Mouse (Mus musculus) cerebellum, postnatal 36 days (tissue): ENCODE data around the gene Zdhhc15.
"Not testable (repeated sequence)": the region's sequence is repeated elsewhere in the genome, so short reads cannot be mapped to it uniquely, and the experiment has no call there.

ENCODE experiments used
- DNase-seq, 2 experiments: peaks; one replicate each; pipeline ENCODE4 v3.0.0; 2021 to 2022; ENCODE audit warnings: mixed read lengths in 2 of 2

Gene Zdhhc15

GRCm38 (mm10) chrX:104670757-104671549 lies at the start of gene Zdhhc15:
Zdhhc15 (minus strand) TSS chrX:104671064.
- peak; percentile 19 to 20 for DNase-seq

GRCm38 (mm10) chrX:104707935-104708334 lies 37.1 kb upstream of the Zdhhc15 start:
- no peak for DNase-seq

DNA sequence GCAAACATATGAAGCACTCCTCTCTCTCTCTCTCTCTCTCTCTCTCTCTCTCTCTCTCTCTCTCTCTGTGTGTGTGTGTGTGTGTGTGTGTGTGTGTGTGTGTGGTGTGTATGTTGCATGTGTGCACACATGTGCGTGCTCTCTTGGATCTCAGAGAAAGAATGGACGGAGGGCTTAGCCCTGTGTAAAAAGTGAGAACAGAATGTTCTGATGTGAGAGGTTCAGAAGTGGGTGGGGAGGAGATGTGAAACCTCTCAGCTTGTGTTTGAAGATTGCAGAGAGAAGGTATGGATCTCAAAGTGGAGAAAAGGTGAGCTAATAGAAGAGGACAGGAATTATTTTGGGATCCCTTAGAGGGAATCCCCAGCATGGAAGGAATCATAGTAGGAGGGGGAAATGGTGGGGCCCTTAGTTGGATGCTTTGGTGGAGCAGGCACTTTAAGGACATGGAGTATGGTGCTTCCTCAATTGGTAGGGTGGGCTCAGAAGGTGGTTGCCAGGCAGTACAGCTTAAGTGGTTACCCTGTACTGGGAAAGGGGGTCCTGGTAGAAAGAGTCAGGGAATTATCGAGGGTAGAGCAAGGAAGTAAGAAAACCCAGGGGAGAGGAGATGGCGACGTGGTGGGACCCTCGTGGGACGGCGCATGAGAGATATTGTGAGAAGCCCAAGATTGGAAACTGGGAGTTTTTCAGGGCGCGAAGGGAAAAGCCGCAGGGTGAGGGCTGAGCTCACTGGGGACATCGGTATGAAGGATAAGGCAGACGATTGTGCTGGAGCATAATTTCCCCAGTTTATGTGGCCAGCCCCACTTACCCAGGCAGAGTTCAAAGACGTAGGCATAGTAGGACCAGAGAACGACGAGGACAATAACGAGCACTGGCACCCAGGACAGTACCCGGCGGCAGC lies 761 bp downstream of the Zdhhc15 start:
- no peak for DNase-seq

DNA sequence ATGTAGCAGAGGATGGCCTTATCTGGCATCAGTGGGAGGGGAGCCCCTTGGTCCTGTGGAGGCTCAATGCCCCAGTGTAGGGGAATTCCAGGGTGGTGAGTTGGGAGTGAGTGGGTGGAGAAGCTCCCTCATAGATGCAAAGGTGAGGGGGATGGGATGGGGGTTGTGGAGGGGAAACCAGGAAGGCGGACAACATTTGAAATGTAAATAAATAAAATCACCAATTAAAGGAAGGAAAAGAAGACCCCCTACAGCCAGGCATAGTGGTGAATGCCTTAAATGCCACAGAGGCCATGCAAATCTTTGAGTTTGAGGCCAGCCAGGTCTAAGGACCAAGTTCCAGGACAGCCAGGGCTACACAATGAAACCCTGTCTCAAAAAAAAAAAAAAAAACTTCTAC lies 13.9 kb downstream of the Zdhhc15 start:
- no peak for DNase-seq

DNA sequence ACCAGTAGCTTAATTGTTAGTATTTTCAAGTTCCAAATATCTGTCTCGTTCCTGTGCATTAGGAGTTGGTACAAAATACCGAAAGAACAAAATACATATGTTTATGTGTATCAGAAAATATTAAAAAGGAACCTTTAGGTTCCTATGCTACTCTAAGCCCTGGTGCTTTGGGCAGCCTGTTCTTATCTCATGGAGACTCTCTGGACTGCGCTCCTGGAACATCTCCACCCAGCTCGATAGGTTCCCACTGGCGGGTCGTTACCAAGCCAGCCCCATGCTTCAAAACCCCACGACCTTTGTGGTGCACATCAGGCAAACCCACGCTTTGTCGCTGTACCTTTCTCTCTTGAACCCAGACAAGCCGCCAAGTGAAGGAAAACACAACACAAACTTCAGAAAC lies 58.3 kb downstream of the Zdhhc15 start:
- no peak for DNase-seq

DNA sequence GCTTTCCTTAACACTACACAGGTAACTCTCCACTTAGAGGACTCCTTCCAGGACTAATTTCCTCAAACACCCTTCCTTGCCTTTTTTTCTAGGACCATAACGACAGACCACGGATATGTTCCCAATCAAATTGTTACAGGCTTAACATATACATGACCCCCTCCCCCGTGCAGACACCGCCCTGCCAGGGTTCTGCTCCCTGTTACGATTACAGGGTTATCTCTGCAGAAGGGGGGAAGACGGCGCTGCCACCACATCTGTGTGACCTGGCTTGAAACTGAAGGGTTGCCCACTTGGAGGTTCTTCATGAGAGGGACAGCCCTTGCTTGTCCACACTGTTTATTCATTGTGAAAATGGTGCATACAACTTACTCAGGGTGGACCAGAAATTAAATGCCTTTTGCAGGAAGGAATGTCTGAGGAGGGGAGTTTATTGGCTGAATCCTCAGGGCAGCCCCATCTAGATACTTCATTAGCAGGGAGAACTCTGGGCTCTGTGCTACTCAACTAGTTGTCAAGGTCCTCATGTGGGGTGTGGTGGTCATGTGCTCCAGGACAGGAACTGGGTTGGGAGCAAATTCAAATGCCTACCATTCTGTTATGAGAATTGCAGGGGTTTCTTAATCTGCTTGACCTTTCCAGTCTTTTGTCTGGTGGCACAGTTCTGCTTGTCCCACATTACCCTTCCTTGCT lies 67.0 kb downstream of the Zdhhc15 start:
- DNase-seq, result not testable (repeated sequence)

GRCm38 (mm10) chrX:104602168-104602859 lies 68.5 kb downstream of the Zdhhc15 start:
- DNase-seq, result not testable (repeated sequence)

DNA sequence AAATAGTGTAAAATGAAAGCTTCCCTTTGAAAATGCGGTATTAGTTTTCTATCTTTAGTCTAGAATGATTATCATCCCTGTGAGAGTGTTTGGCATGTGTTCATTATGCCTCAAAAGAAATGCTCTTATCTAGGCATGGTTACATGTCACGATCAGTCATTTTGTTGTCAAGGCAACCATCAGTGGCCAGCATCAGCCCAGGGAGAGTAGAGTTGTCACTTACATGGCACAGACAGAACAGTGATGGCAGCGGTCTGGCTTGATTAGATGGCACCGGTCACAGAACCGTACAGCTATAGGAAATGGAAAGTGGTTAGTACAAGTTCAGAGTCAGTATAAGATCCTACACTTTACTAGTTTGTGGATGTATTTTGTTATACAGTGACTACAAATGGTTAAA lies 96.9 kb downstream of the Zdhhc15 start:
- no peak for DNase-seq

- no peak for DNase-seq
Observed at GRCm38 (mm10) chrX:104567497-104567896, 103.4 kb downstream of the Zdhhc15 start.

GRCm38 (mm10) chrX:104545283-104545682 lies 125.6 kb downstream of the Zdhhc15 start:
- no peak for DNase-seq

- DNase-seq, result no peak
Observed at GRCm38 (mm10) chrX:104543919-104544595, 126.8 kb downstream of the Zdhhc15 start.

GRCm38 (mm10) chrX:104542635-104543034 lies 128.2 kb downstream of the Zdhhc15 start:
- no peak for DNase-seq

GRCm38 (mm10) chrX:104501765-104502164 lies 169.1 kb downstream of the Zdhhc15 start:
- DNase-seq, result no peak

DNA sequence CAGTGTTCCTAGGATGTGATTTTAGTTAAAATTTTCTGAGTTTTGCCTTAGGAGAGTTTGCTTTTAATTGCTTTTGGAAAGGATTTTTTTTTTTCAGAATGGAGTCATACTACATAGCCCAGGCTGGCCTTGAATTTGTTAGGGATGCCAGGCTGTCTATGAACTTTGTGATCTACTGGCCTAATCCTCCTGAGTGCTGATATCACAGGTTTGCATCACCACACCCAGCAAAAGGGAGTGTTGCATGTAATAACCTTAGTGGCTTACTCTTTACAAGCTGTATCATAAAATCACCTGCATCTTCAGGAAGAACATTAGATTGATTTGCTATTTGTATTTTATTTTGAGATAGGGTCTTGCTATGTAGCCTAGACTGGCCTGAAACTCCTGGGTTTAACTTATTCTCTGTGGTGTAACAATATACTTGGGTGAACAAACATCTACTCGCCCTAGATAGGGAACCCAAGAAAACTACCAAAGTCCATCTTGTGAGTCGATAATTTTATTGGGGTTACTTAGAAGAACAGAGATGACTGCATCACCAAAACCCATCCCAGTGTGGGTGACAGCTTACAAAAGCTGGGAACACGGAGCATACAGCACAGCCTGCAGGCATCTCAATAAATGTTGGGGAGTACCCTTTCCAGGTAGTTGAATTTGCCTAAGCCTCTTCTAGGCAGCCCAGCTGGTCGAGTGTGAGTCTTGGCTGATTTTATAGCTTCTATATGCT lies 181.1 kb downstream of the Zdhhc15 start:
- DNase-seq, result no peak

- DNase-seq, result no peak
Observed at GRCm38 (mm10) chrX:104488870-104489467, 181.9 kb downstream of the Zdhhc15 start.

GRCm38 (mm10) chrX:104488036-104488435 lies 182.8 kb downstream of the Zdhhc15 start:
- DNase-seq, result no peak
